Mouse (Mus musculus) olfactory bulb, adult 2 months (tissue): ENCODE results near the gene Matn1.

Source experiments
- CTCF ChIP-seq: fragments of 200-500 bp; IDR thresholded peaks from 2 replicates; pipeline ENCODE4 v1.5.1; 2012; ENCODE audit warnings: low read depth, mild to moderate bottlenecking, low read length, moderate library complexity; ENCODE audit not compliant: insufficient read depth
- POLR2A ChIP-seq: fragments of 200-500 bp; IDR thresholded peaks from 2 replicates; pipeline ENCODE4 v1.6.1; 2012; ENCODE audit warnings: mild to moderate bottlenecking, low read depth, low read length, moderate library complexity; ENCODE audit not compliant: insufficient read depth

GRCm38 (mm10) chr4:130971278-130971677, 27.1 kb downstream of the Matn1 start:
- TF ChIP-seq CTCF (no peak), POLR2A (no peak)
